Mouse (Mus musculus) cerebellum, adult 2 months (tissue): ENCODE measurements around the gene Clk2.

Source experiments
- CTCF ChIP-seq: fragments of 200-500 bp; IDR thresholded peaks from 2 replicates; pipeline ENCODE4 v1.5.1; 2011; ENCODE audit warnings: low read depth, mild to moderate bottlenecking, control low read depth, low read length, moderate library complexity, borderline replicate concordance; ENCODE audit not compliant: insufficient read depth
- POLR2A ChIP-seq: fragments of 200-500 bp; IDR thresholded peaks from 2 replicates; pipeline ENCODE4 v1.6.1; 2011; ENCODE audit warnings: low read length, control low read depth, borderline replicate concordance; ENCODE audit not compliant: insufficient read depth

GRCm38 (mm10) chr3:89125981-89126380 lies 38.6 kb upstream of the Clk2 start:
- TF ChIP-seq POLR2A (no peak), CTCF (no peak)
